Mouse (Mus musculus) midbrain, postnatal 0 days (tissue): ENCODE measurements around the gene 4930426L09Rik. TPM values are rescaled to one million over a fixed set of nuclear protein-coding genes. Genes with fewer than 3 reads are reported as not detected.

ENCODE experiments used
- ATAC-seq: fragments of 200-750 bp; cut with Nextera tagmentation; 2 replicates; pipeline ENCODE4 v1.8.0; 2017; ENCODE audit warnings: moderate number of reproducible peaks, mild to moderate bottlenecking, moderate TSS enrichment, moderate library complexity; ENCODE audit not compliant: low FRiP score
- DNase-seq: peaks from one replicate; pipeline ENCODE4 v3.0.0-alpha.2; 2015; ENCODE audit warnings: low spot score
- H3K27ac ChIP-seq: fragments of 300-500 bp; sonication (generic); 2 replicates; pipeline ENCODE4 v1.5.1; 2014; ENCODE audit warnings: low read depth, mild to moderate bottlenecking, low read length, mixed read lengths
- H3K27me3 ChIP-seq: fragments of 300-500 bp; sonication (generic); 2 replicates; pipeline ENCODE4 v1.6.1; 2014; ENCODE audit warnings: low read length, control low read depth, mixed read lengths; ENCODE audit not compliant: insufficient read depth
- H3K36me3 ChIP-seq: fragments of 300-500 bp; sonication (generic); 2 replicates; pipeline ENCODE4 v1.6.1; 2014; ENCODE audit warnings: low read length, control low read depth, mixed read lengths; ENCODE audit not compliant: insufficient read depth
- H3K4me1 ChIP-seq: fragments of 300-500 bp; sonication (generic); 2 replicates; pipeline ENCODE4 v1.6.1; 2014; ENCODE audit warnings: mild to moderate bottlenecking, control low read depth, antibody characterized with exemption, low read length, mixed read lengths; ENCODE audit not compliant: insufficient read depth
- H3K4me2 ChIP-seq: fragments of 300-500 bp; sonication (generic); 2 replicates; pipeline ENCODE4 v1.6.1; 2014; ENCODE audit warnings: low read depth, mild to moderate bottlenecking, low read length, mixed read lengths; ENCODE audit not compliant: poor library complexity, severe bottlenecking
- H3K4me3 ChIP-seq: fragments of 300-500 bp; sonication (generic); 2 replicates; pipeline ENCODE4 v1.5.1; 2014; ENCODE audit warnings: low read depth, mild to moderate bottlenecking, low read length, moderate library complexity
- H3K9ac ChIP-seq: fragments of 300-500 bp; sonication (generic); replicated peaks from 2 replicates; pipeline ENCODE4 v1.6.1; 2014; ENCODE audit warnings: mild to moderate bottlenecking, low read length, moderate library complexity, mixed read lengths; ENCODE audit not compliant: poor library complexity, severe bottlenecking
- H3K9me3 ChIP-seq: fragments of 300-500 bp; sonication (generic); 2 replicates; pipeline ENCODE4 v1.6.1; 2016; ENCODE audit warnings: low read length, control low read depth
- CTCF ChIP-seq: IDR thresholded peaks from 2 replicates; pipeline ENCODE4 v1.5.1; 2016; ENCODE audit warnings: antibody characterized with exemption, mild to moderate bottlenecking
- WGBS: fragments of 180-500 bp; shearing (Covaris S2); extraction: QIAGEN DNeasy Blood & Tissue Kit; methylation state at CpG from one replicate; pipeline ENCODE4 v1.1.7; 2014; 5-methylcytosine and 5-hydroxymethylcytosine counted together
- polyA plus RNA-seq: library from polyadenylated mRNA; unstranded; fragments of >200 nt; fragmentation: Nextera tagmentation; extraction: Ambion mirVana; gene quantifications from 2 replicates; pipeline ENCODE4 v1.2.1, GENCODE M21; 2015
- total RNA-seq: library from RNA; depleted of rRNA; stranded (reverse); fragments of >200 nt; gene quantifications from 2 replicates; pipeline ENCODE4 v1.2.3, GENCODE M21; 2014

Gene 4930426L09Rik
- total and polyA plus RNA-seq, 2 experiments from 2014 or later, result 0.41 to 1.1 TPM

DNA sequence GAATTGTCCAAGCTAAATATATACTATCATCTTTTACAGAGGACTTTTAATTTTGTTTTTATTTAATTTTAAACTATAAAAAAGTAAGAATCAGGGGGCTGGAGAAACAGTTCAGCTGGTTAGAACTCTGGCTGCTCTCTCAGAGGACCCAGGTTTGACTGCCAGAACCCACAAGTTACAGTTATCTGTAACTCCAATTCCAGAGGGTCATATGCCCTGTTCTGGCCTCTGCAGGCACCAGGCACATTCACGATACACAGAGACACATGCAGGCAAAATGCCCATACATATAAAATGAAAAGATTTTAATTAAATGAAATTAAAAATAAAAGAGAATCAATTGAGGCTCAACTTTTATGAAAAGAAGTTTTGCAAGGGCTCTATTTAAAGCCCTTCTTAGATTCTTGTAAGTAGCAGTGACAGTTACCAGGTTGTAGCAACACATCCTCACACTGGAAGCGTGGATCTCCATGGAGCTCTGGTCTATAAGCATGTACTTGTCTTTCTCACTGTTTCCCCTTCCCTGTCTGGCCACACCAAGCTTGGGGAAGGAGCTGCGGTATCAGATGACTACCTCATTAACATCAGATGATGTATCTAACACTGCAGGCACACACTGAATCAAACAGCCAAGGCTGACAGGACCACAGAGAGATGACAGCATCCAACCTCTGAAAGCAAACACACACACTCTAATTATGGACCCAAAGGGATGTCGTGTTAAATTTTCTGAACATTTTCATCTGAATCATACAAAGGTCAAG, 23.1 kb upstream of the 4930426L09Rik start:
- peaks cover 3% of the 10 kb centered on the region; the same call in 1 of the 2 replicates for H3K9me3 ChIP-seq
- DNase-seq, result no peak
- no peak overlapping the region for H3K27ac ChIP-seq
- no peak overlapping the region for H3K4me3 ChIP-seq
- no peak for TF ChIP-seq CTCF
- no peaks in the 10 kb centered on the region for H3K4me1 ChIP-seq
- ATAC-seq, result no peak
- H3K36me3 ChIP-seq, result no peaks in the 10 kb centered on the region
- no peak overlapping the region for H3K9ac ChIP-seq
- WGBS, result 51% methylated on average over 4 of the region's 4 CpGs
- H3K27me3 ChIP-seq, result no peaks in the 10 kb centered on the region
- H3K4me2 ChIP-seq, result no peak overlapping the region

DNA sequence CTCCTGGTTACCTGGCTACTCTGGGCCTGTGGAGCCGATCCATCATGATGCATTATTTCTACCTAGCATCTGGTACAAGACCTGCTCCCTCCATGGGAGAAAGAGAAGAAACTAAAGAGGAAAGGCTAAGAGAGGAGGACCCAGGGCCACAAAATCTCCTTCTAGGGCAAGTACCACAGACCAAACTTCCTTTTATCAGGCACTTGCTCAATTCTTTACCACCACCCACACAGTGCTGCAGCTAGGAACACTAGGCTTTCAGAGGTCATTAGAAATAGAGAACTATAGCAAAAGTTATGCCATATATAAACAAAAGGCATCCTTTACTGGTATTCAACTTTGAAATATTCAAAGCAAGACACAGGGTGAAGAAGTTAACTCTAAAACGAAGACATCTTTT, 22.0 kb upstream of the 4930426L09Rik start:
- H3K27ac ChIP-seq, result no peak overlapping the region
- no peaks in the 10 kb centered on the region for H3K4me1 ChIP-seq
- no peak overlapping the region for H3K9ac ChIP-seq
- H3K27me3 ChIP-seq, result no peaks in the 10 kb centered on the region
- H3K36me3 ChIP-seq, result no peaks in the 10 kb centered on the region
- 85% methylated on average over 2 of the region's 2 CpGs for WGBS
- DNase-seq, result no peak
- peaks cover 3% of the 10 kb centered on the region; the same call in 1 of the 2 replicates for H3K9me3 ChIP-seq
- no peak overlapping the region for H3K4me3 ChIP-seq
- no peak for ATAC-seq
- no peak for TF ChIP-seq CTCF
- no peak overlapping the region for H3K4me2 ChIP-seq

DNA sequence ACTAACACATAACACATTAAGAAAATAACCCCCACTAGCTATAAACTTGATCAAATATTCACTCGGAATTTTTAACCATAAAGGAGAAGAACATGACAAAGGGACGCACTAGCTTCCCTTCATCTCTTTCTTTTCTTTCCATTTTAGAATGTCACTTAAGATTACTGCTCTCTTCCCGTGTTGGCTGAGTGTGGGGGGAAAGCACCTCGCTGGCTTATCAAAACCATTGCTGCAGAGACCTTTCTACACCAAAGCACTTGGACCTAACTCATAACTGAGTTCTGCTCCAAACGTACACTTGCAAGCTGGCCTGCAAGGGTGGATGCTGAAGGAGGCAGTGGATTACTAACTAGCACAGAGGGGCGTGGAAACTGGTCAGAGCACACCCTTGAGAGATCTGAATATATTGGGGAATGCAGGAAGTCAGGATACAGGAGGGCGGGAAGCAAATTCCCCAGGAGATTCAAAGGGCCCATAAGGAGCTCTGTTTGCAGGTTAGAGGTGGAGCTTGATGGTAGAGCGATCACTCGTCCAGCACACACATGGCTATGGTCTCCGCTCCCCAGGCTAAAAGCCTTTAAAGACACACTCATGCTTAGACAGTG, 20.8 kb upstream of the 4930426L09Rik start:
- Histone ChIP-seq H3K36me3 (no peaks in the 10 kb centered on the region), H3K9ac (no peak overlapping the region), H3K4me2 (no peak overlapping the region), H3K27ac (no peak overlapping the region), H3K27me3 (no peaks in the 10 kb centered on the region), H3K4me3 (no peak overlapping the region), H3K4me1 (no peaks in the 10 kb centered on the region), H3K9me3 (peaks cover 3% of the 10 kb centered on the region; the same call in 1 of the 2 replicates)
- no peak for TF ChIP-seq CTCF
- no peak for DNase-seq
- no peak for ATAC-seq
- WGBS, result 85% methylated on average over 10 of the region's 10 CpGs

DNA sequence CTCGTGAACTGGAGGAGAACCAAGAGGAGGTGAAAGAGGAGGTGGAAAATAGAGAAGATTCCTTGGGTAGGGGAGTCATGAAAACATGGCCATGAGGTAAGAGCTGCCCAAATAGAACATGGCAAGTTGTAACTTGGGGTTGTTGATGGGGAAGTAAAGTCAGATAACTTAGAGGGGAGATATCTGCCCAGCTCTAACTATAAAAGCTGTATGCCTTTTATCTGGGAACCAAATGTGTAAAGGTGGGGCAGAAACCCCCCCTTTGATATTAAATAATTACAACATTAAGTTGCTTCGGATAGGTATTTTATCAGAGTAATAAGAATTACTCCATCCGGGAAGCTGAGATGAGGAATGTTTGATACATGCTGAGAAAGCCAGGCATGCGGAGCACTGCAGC, 19.1 kb upstream of the 4930426L09Rik start:
- no peak for ATAC-seq
- H3K4me2 ChIP-seq, result no peak overlapping the region
- H3K9ac ChIP-seq, result no peak overlapping the region
- H3K4me1 ChIP-seq, result no peaks in the 10 kb centered on the region
- H3K27ac ChIP-seq, result no peak overlapping the region
- TF ChIP-seq CTCF, result no peak
- DNase-seq, result no peak
- WGBS, result 85% methylated on average over 4 of the region's 4 CpGs
- H3K27me3 ChIP-seq, result no peaks in the 10 kb centered on the region
- H3K36me3 ChIP-seq, result no peaks in the 10 kb centered on the region
- H3K4me3 ChIP-seq, result no peak overlapping the region
- H3K9me3 ChIP-seq, result no peaks in the 10 kb centered on the region

DNA sequence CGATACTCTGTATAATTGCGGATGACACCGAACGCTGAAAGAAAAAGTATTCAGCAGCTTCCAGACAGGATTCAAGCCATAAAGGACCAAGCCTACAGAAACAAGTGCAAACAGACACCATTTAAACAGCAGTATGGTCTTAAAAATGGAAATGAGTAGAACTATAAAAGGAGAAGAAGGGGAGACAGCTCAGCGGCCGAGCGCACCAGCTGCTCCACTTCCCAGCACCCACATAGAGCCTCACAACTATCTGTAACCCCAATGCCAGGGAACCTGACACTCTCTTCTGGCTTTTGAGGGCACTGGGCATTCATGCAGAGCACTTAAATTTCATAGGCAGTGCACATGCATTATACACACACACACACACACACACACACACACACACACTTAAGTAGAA, 18.5 kb upstream of the 4930426L09Rik start:
- H3K9me3 ChIP-seq, result no peaks in the 10 kb centered on the region
- ATAC-seq, result no peak
- WGBS, result 73% methylated on average over 7 of the region's 7 CpGs
- H3K4me1 ChIP-seq, result no peaks in the 10 kb centered on the region
- H3K9ac ChIP-seq, result no peak overlapping the region
- no peak overlapping the region for H3K27ac ChIP-seq
- no peaks in the 10 kb centered on the region for H3K36me3 ChIP-seq
- no peak for TF ChIP-seq CTCF
- no peak for DNase-seq
- H3K4me3 ChIP-seq, result no peak overlapping the region
- H3K27me3 ChIP-seq, result no peaks in the 10 kb centered on the region
- no peak overlapping the region for H3K4me2 ChIP-seq

DNA sequence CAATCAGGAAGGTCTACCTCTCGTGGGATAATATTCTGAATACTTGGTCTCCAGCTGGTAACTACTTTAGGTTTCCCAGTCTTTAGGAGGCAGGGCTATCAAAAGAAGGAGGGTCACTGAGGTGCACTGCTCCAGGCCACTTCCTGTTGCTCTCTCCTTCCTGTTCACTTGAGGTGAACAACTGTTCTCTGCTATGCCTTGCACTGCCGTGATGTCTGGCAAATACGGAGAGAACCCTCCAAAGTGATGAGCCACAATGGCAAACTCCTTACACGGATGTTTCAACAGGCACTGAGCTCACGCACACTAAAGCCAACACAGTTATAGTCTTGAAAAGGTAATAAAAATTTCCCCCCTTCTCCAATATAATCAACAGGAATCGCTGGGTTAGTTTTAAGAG, 15.6 kb upstream of the 4930426L09Rik start:
- Histone ChIP-seq H3K4me2 (no peak overlapping the region), H3K4me3 (no peak overlapping the region), H3K27me3 (no peaks in the 10 kb centered on the region), H3K9me3 (no peaks in the 10 kb centered on the region), H3K36me3 (no peaks in the 10 kb centered on the region), H3K27ac (no peak overlapping the region), H3K9ac (no peak overlapping the region), H3K4me1 (no peaks in the 10 kb centered on the region)
- 89% methylated on average over 6 of the region's 6 CpGs for WGBS
- no peak for TF ChIP-seq CTCF
- DNase-seq (no peak), ATAC-seq (no peak)
